Mouse (Mus musculus) small intestine, adult 2 months (tissue): Measurements from ENCODE around the gene Gfpt1. TPM values are rescaled to one million over a fixed set of nuclear protein-coding genes. Genes with fewer than 3 reads are reported as not detected.
"Not testable (repeated sequence)": the region's sequence is repeated elsewhere in the genome, so short reads cannot be mapped to it uniquely, and the experiment has no call there.

Experiments used
- H3K27ac ChIP-seq: fragments of 200-500 bp; 2 replicates; pipeline ENCODE4 v1.5.1; 2012; ENCODE audit warnings: low read depth, low read length, control low read depth, inconsistent platforms; ENCODE audit not compliant: insufficient read depth
- H3K27me3 ChIP-seq: fragments of 200-500 bp; 2 replicates; pipeline ENCODE4 v1.6.1; 2012; ENCODE audit warnings: mild to moderate bottlenecking, moderate library complexity, low read length, inconsistent platforms; ENCODE audit not compliant: control insufficient read depth, insufficient read depth
- H3K36me3 ChIP-seq: fragments of 200-500 bp; 2 replicates; pipeline ENCODE4 v1.6.1; 2012; ENCODE audit warnings: mild to moderate bottlenecking, low read length, control low read depth, inconsistent platforms; ENCODE audit not compliant: control insufficient read depth, insufficient read depth
- H3K4me1 ChIP-seq: fragments of 200-500 bp; 2 replicates; pipeline ENCODE4 v1.6.1; 2012; ENCODE audit warnings: low read length, inconsistent platforms, mixed read lengths; ENCODE audit not compliant: control insufficient read depth, insufficient read depth, insufficient read length
- H3K4me3 ChIP-seq: fragments of 200-500 bp; 2 replicates; pipeline ENCODE4 v1.5.1; 2012; ENCODE audit warnings: low read depth, mild to moderate bottlenecking, control low read depth, inconsistent platforms, low read length, moderate library complexity
- CTCF ChIP-seq: fragments of 200-500 bp; IDR thresholded peaks from 2 replicates; pipeline ENCODE4 v1.5.1; 2012; ENCODE audit warnings: low read depth, mild to moderate bottlenecking, control low read depth, inconsistent platforms, low read length, moderate library complexity, mixed read lengths; ENCODE audit not compliant: insufficient replicate concordance, insufficient read length; ENCODE audit errors: extremely low read depth
- POLR2A ChIP-seq: fragments of 200-500 bp; IDR thresholded peaks from 2 replicates; pipeline ENCODE4 v1.6.1; 2012; ENCODE audit warnings: low read depth, mild to moderate bottlenecking, control low read depth, inconsistent platforms, low read length, moderate library complexity
- WGBS: fragments of 180-500 bp; shearing (Covaris S2); methylation state at CpG from one replicate; pipeline ENCODE4 v1.1.7; 2018; 5-methylcytosine and 5-hydroxymethylcytosine counted together
- polyA plus RNA-seq: library from polyadenylated mRNA; depleted of rRNA; stranded (reverse); fragments of >200 nt; gene quantifications from 2 replicates; pipeline ENCODE4 v1.2.3, GENCODE M21; 2012

Gene Gfpt1
- polyA plus RNA-seq, 1 experiment = 16.0 TPM

GRCm38 (mm10) chr6:87072759-87073158, 30.1 kb downstream of the Gfpt1 start:
- Histone ChIP-seq H3K27ac (no peak overlapping the region), H3K27me3 (no peaks in the 10 kb centered on the region), H3K4me3 (no peak overlapping the region), H3K36me3 (peaks cover 67% of the 10 kb centered on the region), H3K4me1 (peaks cover 13% of the 10 kb centered on the region; the same call in 1 of the 2 replicates)
- no peak for TF ChIP-seq CTCF
- no peak for TF ChIP-seq POLR2A
- WGBS = 51% methylated on average over 4 of the region's 4 CpGs

DNA sequence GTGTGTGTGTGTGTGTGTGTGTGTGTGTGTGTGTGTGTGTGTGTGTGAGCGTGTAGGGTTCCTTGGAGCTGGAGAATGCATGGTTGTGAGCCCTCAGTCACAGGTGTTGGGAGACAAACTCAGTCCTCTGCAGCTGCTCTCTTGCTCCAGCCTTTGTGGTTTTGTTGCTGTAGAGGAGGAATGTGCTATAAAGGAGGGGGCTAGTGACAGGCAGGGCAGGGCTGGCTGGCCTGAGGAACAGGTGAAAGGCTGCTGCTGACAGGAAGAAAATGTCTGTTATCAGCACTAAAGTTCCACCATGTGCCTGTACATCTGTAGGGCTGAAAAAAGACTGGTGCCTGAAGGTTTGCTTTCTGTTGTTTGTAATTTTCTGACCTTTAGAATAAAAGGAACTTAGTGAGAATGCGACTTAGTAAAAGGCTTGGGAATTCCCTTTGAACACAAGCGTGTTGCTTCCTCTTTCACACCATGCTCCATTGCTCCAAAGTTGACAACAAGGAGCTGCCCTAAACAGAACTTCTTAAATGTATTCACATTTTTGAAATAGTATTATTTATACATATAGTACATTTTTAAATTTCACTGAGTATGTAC, 32.5 kb downstream of the Gfpt1 start:
- Histone ChIP-seq H3K4me3 (no peak overlapping the region), H3K27ac (no peak overlapping the region), H3K4me1 (peaks cover 4% of the 10 kb centered on the region; the same call in 1 of the 2 replicates), H3K27me3 (no peaks in the 10 kb centered on the region), H3K36me3 (peaks cover 68% of the 10 kb centered on the region)
- TF ChIP-seq CTCF (no peak), POLR2A (no peak)
- WGBS = 73% methylated on average over 3 of the region's 3 CpGs

- peaks cover 74% of the 10 kb centered on the region for H3K36me3 ChIP-seq
- H3K4me3 ChIP-seq = no peak overlapping the region
- TF ChIP-seq POLR2A = no peak
- no peak for TF ChIP-seq CTCF
- WGBS = 87% methylated on average over 4 of the region's 4 CpGs
- no peaks in the 10 kb centered on the region for H3K27me3 ChIP-seq
- peaks cover 3% of the 10 kb centered on the region; the same call in 1 of the 2 replicates for H3K4me1 ChIP-seq
- no peak overlapping the region for H3K27ac ChIP-seq
These were observed 36.8 kb downstream of the Gfpt1 start for GRCm38 (mm10) chr6:87079457-87079856.

DNA sequence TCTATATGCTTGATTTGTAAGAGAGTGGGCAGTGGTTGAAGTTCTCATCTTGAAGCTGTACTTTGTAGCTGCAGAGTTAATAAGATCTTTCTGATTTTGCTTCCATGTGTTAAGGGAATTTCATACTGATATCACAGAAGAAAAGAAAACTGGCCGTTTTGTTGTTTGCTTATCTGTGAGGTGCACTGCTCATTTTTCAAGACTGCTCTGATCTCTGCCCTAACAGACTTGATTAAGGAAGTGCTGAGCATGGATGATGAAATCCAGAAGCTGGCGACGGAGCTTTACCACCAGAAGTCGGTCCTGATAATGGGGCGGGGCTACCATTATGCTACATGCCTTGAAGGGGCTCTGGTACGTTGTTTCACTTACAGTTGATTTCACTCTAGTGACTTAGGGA, 42.4 kb downstream of the Gfpt1 start:
- 28% methylated on average over 6 of the region's 6 CpGs for WGBS
- H3K27me3 ChIP-seq = no peaks in the 10 kb centered on the region
- H3K36me3 ChIP-seq = peaks cover 80% of the 10 kb centered on the region
- TF ChIP-seq POLR2A = no peak
- TF ChIP-seq CTCF = no peak
- no peak overlapping the region for H3K27ac ChIP-seq
- no peak overlapping the region for H3K4me3 ChIP-seq
- H3K4me1 ChIP-seq = peaks cover 8% of the 10 kb centered on the region; the same call in 1 of the 2 replicates

- Histone ChIP-seq H3K36me3 (peaks cover 66% of the 10 kb centered on the region), H3K27ac (no peak overlapping the region), H3K27me3 (no peaks in the 10 kb centered on the region), H3K4me3 (no peak overlapping the region), H3K4me1 (peaks cover 8% of the 10 kb centered on the region; the same call in 1 of the 2 replicates)
- no peak for TF ChIP-seq CTCF
- no peak for TF ChIP-seq POLR2A
- WGBS = 90% methylated on average over 5 of the region's 5 CpGs
These were observed 45.7 kb downstream of the Gfpt1 start for GRCm38 (mm10) chr6:87088356-87088755.

GRCm38 (mm10) chr6:87090877-87091276, 48.2 kb downstream of the Gfpt1 start:
- no peak overlapping the region for H3K4me3 ChIP-seq
- H3K27ac ChIP-seq = no peak overlapping the region
- no peaks in the 10 kb centered on the region for H3K27me3 ChIP-seq
- H3K36me3 ChIP-seq = peaks cover 44% of the 10 kb centered on the region
- 83% methylated on average over 3 of the region's 3 CpGs for WGBS
- no peaks in the 10 kb centered on the region for H3K4me1 ChIP-seq
- TF ChIP-seq CTCF (no peak), POLR2A (no peak)

GRCm38 (mm10) chr6:87092476-87092875, 49.8 kb downstream of the Gfpt1 start:
- Histone ChIP-seq H3K4me3 (no peak overlapping the region), H3K27me3 (no peaks in the 10 kb centered on the region), H3K27ac (no peak overlapping the region), H3K36me3 (peaks cover 34% of the 10 kb centered on the region), H3K4me1 (no peaks in the 10 kb centered on the region)
- TF ChIP-seq POLR2A (no peak), CTCF (no peak)
- 91% methylated on average over 5 of the region's 5 CpGs for WGBS

- H3K27me3 ChIP-seq, H3K4me1 ChIP-seq, H3K4me3 ChIP-seq, H3K27ac ChIP-seq: not testable (repeated sequence)
- H3K36me3 ChIP-seq = peaks cover 25% of the 10 kb centered on the region
- 91% methylated on average over 8 of the region's 8 CpGs for WGBS
These were observed 51.0 kb downstream of the Gfpt1 start for GRCm38 (mm10) chr6:87093631-87094030.
